In genomic region chr8:121906542-121907512, GRCm38 (mm10) we compare ENCODE assay signal across 8 mouse cellular contexts. TPM values are rescaled to one million over a fixed set of nuclear protein-coding genes. Genes with fewer than 3 reads are reported as not detected.
DNase-seq lines count a peak whose midpoint lies in the region; ATAC-seq and TF ChIP-seq lines count a peak whose summit lies in the region.

No protein-coding gene starts in this region.

- peak; percentile 57 to 82 for DNase-seq in adrenal gland, adult (ENCODE audit: inconsistent age in 2 of 2, low spot score in 1 of 2)
- DNase-seq in adrenal gland, adult 8-10 months, result no peak
- DNase-seq in ES-E14 (ENCODE audit: low read depth, low spot score), result no peak
- DNase-seq in limb, embryonic 11.5 days (ENCODE audit: low spot score), result peak; percentile 62
- peak; percentile 64 for DNase-seq in midbrain, embryonic 10.5 days (ENCODE audit: low spot score)
- DNase-seq in spleen, postnatal 36 days (ENCODE audit: low spot score in 2 of 2), result peak; percentile 20 to 31

- H3K4me3 ChIP-seq in ES-E14 (ENCODE audit: insufficient read depth in 1 of 2, low read depth in 1 of 2, low read length in 2 of 2, poor library complexity in 1 of 2, severe bottlenecking in 1 of 2), result peak overlapping the region; percentile 92 to 95
- peak overlapping the region; percentile 62 for H3K4me3 ChIP-seq in cortical plate, adult 2 months (ENCODE audit: insufficient read depth, low read length)
- H3K4me3 ChIP-seq in heart, embryonic 16.5 days (ENCODE audit: low read length), result peak overlapping the region; percentile 74
- peak overlapping the region; percentile 72 for H3K4me3 ChIP-seq in limb, embryonic 11.5 days (ENCODE audit: low read depth, low read length)
- H3K4me3 ChIP-seq in midbrain, embryonic 10.5 days, result peak overlapping the region; percentile 77

- under 1% methylated on average over 72 of the region's 72 CpGs for WGBS in heart, embryonic 16.5 days
- WGBS in limb, embryonic 11.5 days, result under 1% methylated on average over 72 of the region's 72 CpGs
- WGBS in midbrain, embryonic 10.5 days, result under 1% methylated on average over 72 of the region's 72 CpGs

- H3K27me3 ChIP-seq in heart, embryonic 16.5 days (ENCODE audit: control insufficient read depth, insufficient read depth, low read length), result no peaks in the 10 kb centered on the region; the same call in 1 of the 2 replicates
- H3K27me3 ChIP-seq in limb, embryonic 11.5 days (ENCODE audit: control insufficient read depth, insufficient read depth, low read length), result peaks cover 2% of the 10 kb centered on the region; the same call in 1 of the 2 replicates
- peaks cover 21% of the 10 kb centered on the region for H3K27me3 ChIP-seq in midbrain, embryonic 10.5 days (ENCODE audit: low read depth, poor library complexity, severe bottlenecking)

- peaks cover 27% of the 10 kb centered on the region for H3K36me3 ChIP-seq in ES-E14 (ENCODE audit: control insufficient read depth, insufficient read depth, low read length, poor library complexity, severe bottlenecking)
- no peaks in the 10 kb centered on the region for H3K36me3 ChIP-seq in heart, embryonic 16.5 days (ENCODE audit: control insufficient read depth, insufficient read depth)
- H3K36me3 ChIP-seq in limb, embryonic 11.5 days (ENCODE audit: control insufficient read depth, insufficient read depth, low read length), result no peaks in the 10 kb centered on the region
- H3K36me3 ChIP-seq in midbrain, embryonic 10.5 days, result no peaks in the 10 kb centered on the region

- H3K9me3 ChIP-seq in ES-E14 (ENCODE audit: control insufficient read depth, insufficient read depth, low read depth, low read length), result no peaks in the 10 kb centered on the region
- H3K9me3 ChIP-seq in heart, embryonic 16.5 days (replicated peaks; ENCODE audit: control insufficient read depth, low read length), result no peaks in the 10 kb centered on the region
- H3K9me3 ChIP-seq in limb, embryonic 11.5 days (ENCODE audit: control insufficient read depth, low read length), result no peaks in the 10 kb centered on the region
- no peaks in the 10 kb centered on the region for H3K9me3 ChIP-seq in midbrain, embryonic 10.5 days (replicated peaks)

- peak; percentile 33 for ATAC-seq in heart, embryonic 16.5 days (replicated peaks; ENCODE audit: extremely low read depth, insufficient read depth, low FRiP score)
- ATAC-seq in limb, embryonic 11.5 days (ENCODE audit: insufficient number of reproducible peaks, low FRiP score, low TSS enrichment, low read depth), result peak; percentile 41; the same call in 1 of the 2 replicates

- peak overlapping the region; percentile 93 for H3K9ac ChIP-seq in ES-E14 (ENCODE audit: insufficient read depth, low read depth, low read length, poor library complexity, severe bottlenecking)
- peak overlapping the region; percentile 72 for H3K9ac ChIP-seq in heart, embryonic 16.5 days (ENCODE audit: low read length)
- peak overlapping the region; percentile 58 for H3K9ac ChIP-seq in limb, embryonic 11.5 days (ENCODE audit: low read length)

- H3K27ac ChIP-seq in ES-E14 (ENCODE audit: insufficient read depth, low read depth, low read length, poor library complexity, severe bottlenecking), result no peak overlapping the region
- H3K27ac ChIP-seq in cortical plate, adult 2 months (ENCODE audit: insufficient read depth, low read length), result peak overlapping the region; percentile 38; the same call in 1 of the 2 replicates
- H3K27ac ChIP-seq in heart, embryonic 16.5 days (ENCODE audit: low read length), result no peak overlapping the region
- no peak overlapping the region for H3K27ac ChIP-seq in limb, embryonic 11.5 days (replicated peaks; ENCODE audit: low read depth, low read length)
- peak overlapping the region; percentile 86 for H3K27ac ChIP-seq in midbrain, embryonic 10.5 days (replicated peaks)

- H3K4me2 ChIP-seq in heart, embryonic 16.5 days (ENCODE audit: low read depth, low read length), result peak overlapping the region; percentile 100
- peak overlapping the region; percentile 94 for H3K4me2 ChIP-seq in limb, embryonic 11.5 days (ENCODE audit: low read depth, severe bottlenecking)

- H3K4me1 ChIP-seq in ES-E14 (ENCODE audit: control insufficient read depth in 2 of 2, insufficient read depth in 2 of 2, low read length in 2 of 2, poor library complexity in 1 of 2), result peaks cover 12 to 28% of the 10 kb centered on the region in 2 experiments; a peak in 3 of 4 replicates
- peaks cover 7% of the 10 kb centered on the region; the same call in 1 of the 2 replicates for H3K4me1 ChIP-seq in cortical plate, adult 2 months (ENCODE audit: control insufficient read depth, insufficient read depth, low read length)
- peaks cover 34% of the 10 kb centered on the region for H3K4me1 ChIP-seq in heart, embryonic 16.5 days (ENCODE audit: control insufficient read depth, insufficient read depth, low read length)
- peaks cover 15% of the 10 kb centered on the region for H3K4me1 ChIP-seq in limb, embryonic 11.5 days (ENCODE audit: control insufficient read depth, insufficient read depth, low read length)
- H3K4me1 ChIP-seq in midbrain, embryonic 10.5 days, result peaks cover 74% of the 10 kb centered on the region

- no peak for TF ChIP-seq POLR2A in cortical plate, adult 2 months (IDR thresholded peaks at IDR 0.05; ENCODE audit: extremely low read depth, insufficient read depth, low read length)

- TF ChIP-seq CTCF in cortical plate, adult 2 months (IDR thresholded peaks at IDR 0.05; ENCODE audit: extremely low read depth, insufficient read depth, low read length), result no peak

- in situ Hi-C loops in ES-E14 (cut with MboI; ENCODE audit: low sequenced_read_pairs in 2 of 2, unreplicated experiment in 2 of 2), result no loop called here

TF ChIP-seq in ES-E14, 5 proteins besides CTCF, POLR2A, EP300 and RAD21:
- TF ChIP-seq ZNF384 (IDR thresholded peaks at IDR 0.05; ENCODE audit: low read depth, low read length) (no peak), CHD2 (IDR thresholded peaks at IDR 0.05; ENCODE audit: low read depth, low read length) (peak; percentile 55; the same call in 1 of the 2 replicates)

RNA-seq across cellular contexts. Expression of gene Slc7a5, which starts 0.7 kb away (rescaled TPM):
- total RNA-seq in adrenal gland, adult 8-10 months (2022), result 10 to 100 TPM; 51.8 to 96.5 (median 70.3) TPM
- 173 and 307 TPM in 2 replicates for total RNA-seq in ES-E14 (2012; rRNA removed)
- 74.1 and 75.6 TPM in 2 replicates for polyA plus RNA-seq in cortical plate, adult 2 months (2012; rRNA removed)
- polyA plus RNA-seq in heart, embryonic 16.5 days (2015; fragmentation: Nextera tagmentation; extraction: Ambion mirVana), result 14.4 TPM in 2 replicates
- polyA plus RNA-seq in limb, embryonic 11.5 days (2014; fragmentation: Nextera tagmentation; extraction: Ambion mirVana), result 15.2 and 17.0 TPM in 2 replicates
- 29.3 and 32.7 TPM in 2 replicates for polyA plus RNA-seq in midbrain, embryonic 10.5 days (2016; fragmentation: Nextera tagmentation; extraction: Ambion mirVana)

RNA-seq across cellular contexts. Expression of gene Car5a, which starts 37.9 kb away (rescaled TPM):
- total RNA-seq in adrenal gland, adult 8-10 months (2022), result not detected
- 0.18 and 0.37 TPM in 2 replicates for total RNA-seq in ES-E14 (2012; rRNA removed)
- polyA plus RNA-seq in cortical plate, adult 2 months (2012; rRNA removed), result 0.29 and 0.42 TPM in 2 replicates
- not detected in 2 replicates for polyA plus RNA-seq in heart, embryonic 16.5 days (2015; fragmentation: Nextera tagmentation; extraction: Ambion mirVana)
- polyA plus RNA-seq in limb, embryonic 11.5 days (2014; fragmentation: Nextera tagmentation; extraction: Ambion mirVana), result not detected in 2 replicates
- 0.27 and 0.30 TPM in 2 replicates for polyA plus RNA-seq in midbrain, embryonic 10.5 days (2016; fragmentation: Nextera tagmentation; extraction: Ambion mirVana)

RNA-seq across cellular contexts. Expression of gene Banp, which starts 42.7 kb away (rescaled TPM):
- total RNA-seq in adrenal gland, adult 8-10 months (2022), result 10 to 100 TPM; 16.5 to 40.8 (median 27.9) TPM
- 53.8 and 67.8 TPM in 2 replicates for total RNA-seq in ES-E14 (2012; rRNA removed)
- polyA plus RNA-seq in cortical plate, adult 2 months (2012; rRNA removed), result 68.4 and 76.1 TPM in 2 replicates
- 31.2 and 33.1 TPM in 2 replicates for polyA plus RNA-seq in heart, embryonic 16.5 days (2015; fragmentation: Nextera tagmentation; extraction: Ambion mirVana)
- 57.9 and 58.1 TPM in 2 replicates for polyA plus RNA-seq in limb, embryonic 11.5 days (2014; fragmentation: Nextera tagmentation; extraction: Ambion mirVana)
- polyA plus RNA-seq in midbrain, embryonic 10.5 days (2016; fragmentation: Nextera tagmentation; extraction: Ambion mirVana), result 53.2 and 64.6 TPM in 2 replicates

Comparison
In these comparisons a context has a peak if more than half of its experiments do, and no peak if none do; other contexts are left out.
1. DNase-seq: peak in adrenal gland, adult (2 of 2), limb, embryonic 11.5 days (single experiment), midbrain, embryonic 10.5 days (single experiment) and spleen, postnatal 36 days (2 of 2); none in adrenal gland, adult 8-10 months (single experiment) and ES-E14 (single experiment).
2. H3K27ac ChIP-seq: peak in cortical plate, adult 2 months (single experiment) and midbrain, embryonic 10.5 days (single experiment); none in ES-E14 (single experiment), heart, embryonic 16.5 days (single experiment) and limb, embryonic 11.5 days (single experiment).
3. Peak in every context shown above with its lines, with median percentiles within 50 percentile points of each other: H3K4me3 ChIP-seq and H3K9ac ChIP-seq.